Mouse (Mus musculus) Patski (cell line): ENCODE measurements around the gene Gps2. TPM values are rescaled to one million over a fixed set of nuclear protein-coding genes. Genes with fewer than 3 reads are reported as not detected.
A peak's percentile ranks its signal among the peaks of the same experiment; 100 is the strongest.
"Not testable (repeated sequence)": the region's sequence is repeated elsewhere in the genome, so short reads cannot be mapped to it uniquely, and the experiment has no call there.

Source experiments
- ATAC-seq: fragments of 100-300 bp; one replicate; pipeline ENCODE4 v1.8.0; 2021
- CTCF ChIA-PET: fragments of 350-600 bp; sonication (Branson Sonifier 250); formaldehyde crosslinking; loops from one replicate; lab custom pipeline; 2022; ENCODE audit warnings: inconsistent platforms; lab: Charles Lee
- POLR2A ChIA-PET: fragments of 350-600 bp; sonication (Branson Sonifier 250); formaldehyde crosslinking; loops from one replicate; lab custom pipeline; 2022; ENCODE audit warnings: antibody characterized with exemption, inconsistent platforms; lab: Charles Lee
- DNase-seq: peaks from one replicate; pipeline ENCODE4 v3.0.0-alpha.2; 2011; ENCODE audit warnings: low read depth, low spot score
- H3K27me3 ChIP-seq: fragments of 371-371 bp; one replicate; pipeline ENCODE4 v1.5.1; 2021
- CTCF ChIP-seq: fragments of 100-300 bp; IDR thresholded peaks from one replicate; pipeline ENCODE4 v1.5.1; 2021
- in situ Hi-C: fragments of 300-500 bp; cut with MboI; formaldehyde crosslinking; loops from 3 replicates; pipeline ENCODE4 v1.11.1; 2018; ENCODE audit warnings: low pct_unique_long_range_greater_than_20kb, mixed read lengths
- polyA plus RNA-seq: library from polyadenylated mRNA; unstranded; gene quantifications from one replicate; pipeline ENCODE4 v1.2.3, GENCODE M21; 2021

Gps2 gene
- polyA plus RNA-seq, 1 experiment from 2014 or later: 55.6 TPM

GRCm38 (mm10) chr11:69920266-69921031 lies 6.8 kb downstream of the Gps2 start:
- ChIA-PET POLR2A (interaction anchor here (0.5 to 2.6 kb wide), 5 partner anchors 16 to 322 kb away, joined by 3 to 7 read pairs (median 6); partner anchors contain the start of genes 2810408A11Rik and Neurl4), CTCF (interaction anchor here (0.9 to 6.0 kb wide), 4 partner anchors 12 to 43 kb away, joined by 3 to 43 read pairs (median 3); partner anchors contain the start of gene Tmem95)
- in situ Hi-C loops: no loop called here
- H3K27me3 ChIP-seq: no peaks in the 10 kb centered on the region
- ATAC-seq (peak; percentile 3), DNase-seq (no peak)
- TF ChIP-seq CTCF: no peak

- POLR2A ChIA-PET: interaction anchor here (0.6 to 2.6 kb wide), 6 partner anchors 15 to 734 kb away, joined by 3 to 7 read pairs (median 4); partner anchors contain the start of genes 2810408A11Rik and Neurl4
- ATAC-seq: peak; percentile 71
- CTCF ChIA-PET: interaction anchor here (0.9 to 6.0 kb wide), 3 partner anchors 12 to 40 kb away, joined by 3 to 43 read pairs (median 3); no protein-coding TSS in a partner anchor
- TF ChIP-seq CTCF: no peak
- DNase-seq: peak; percentile 99
- H3K27me3 ChIP-seq: no peaks in the 10 kb centered on the region
- in situ Hi-C loops: no loop called here
These were observed 7.7 kb downstream of the Gps2 start, which contains the start of gene Eif5a for GRCm38 (mm10) chr11:69921114-69922011. Eif5a (minus strand) TSS chr11:69921958.

GRCm38 (mm10) chr11:69922012-69922756 lies 8.5 kb downstream of the Gps2 start:
- no peak for TF ChIP-seq CTCF
- ATAC-seq (no peak), DNase-seq (no peak)
- CTCF ChIA-PET: interaction anchor here (1.2 to 6.0 kb wide), 4 partner anchors 11 to 43 kb away, joined by 3 to 43 read pairs (median 7); no protein-coding TSS in a partner anchor
- POLR2A ChIA-PET: interaction anchor here (0.7 to 2.6 kb wide), 3 partner anchors 15 to 734 kb away, joined by 3 to 7 read pairs (median 5); no protein-coding TSS in a partner anchor
- no peaks in the 10 kb centered on the region for H3K27me3 ChIP-seq
- in situ Hi-C loops: no loop called here

GRCm38 (mm10) chr11:69922796-69923195 lies 9.1 kb downstream of the Gps2 start:
- DNase-seq (no peak), ATAC-seq (no peak)
- ChIA-PET POLR2A (no interaction called here), CTCF (interaction anchor here (1.2 to 6.0 kb wide), 5 partner anchors 10 to 44 kb away, joined by 3 to 43 read pairs (median 6); no protein-coding TSS in a partner anchor)
- TF ChIP-seq CTCF: no peak
- in situ Hi-C loops: no loop called here
- H3K27me3 ChIP-seq: no peaks in the 10 kb centered on the region

GRCm38 (mm10) chr11:69927501-69927900 lies 13.8 kb downstream of the Gps2 start:
- DNase-seq (no peak), ATAC-seq (no peak)
- in situ Hi-C loops: no loop called here
- POLR2A ChIA-PET: interaction anchor here (0.6 kb wide), 1 partner anchor 598 kb away, joined by 9 read pairs; the partner anchor contains the start of gene Psmb6
- CTCF ChIA-PET: interaction anchor here (2.8 kb wide), 1 partner anchor 21 kb away, joined by 11 read pairs; no protein-coding TSS in a partner anchor
- H3K27me3 ChIP-seq: peaks cover 3% of the 10 kb centered on the region
- TF ChIP-seq CTCF: no peak

GRCm38 (mm10) chr11:69929712-69930111 lies 16.0 kb downstream of the Gps2 start:
- TF ChIP-seq CTCF: no peak
- ChIA-PET CTCF (interaction anchor here (2.8 kb wide), 1 partner anchor 19 kb away, joined by 11 read pairs; no protein-coding TSS in a partner anchor), POLR2A (interaction anchor here (0.7 kb wide), 1 partner anchor 264 kb away, joined by 5 read pairs; the partner anchor contains the start of gene Cd68)
- DNase-seq: no peak
- no peak for ATAC-seq
- peaks cover 3% of the 10 kb centered on the region for H3K27me3 ChIP-seq
- in situ Hi-C loops: loop anchor here (10.0 kb wide), 1 partner anchor 285 kb away; the partner anchor contains the start of gene Slc16a11

- POLR2A ChIA-PET: interaction anchor here (0.7 kb wide), 1 partner anchor 264 kb away, joined by 5 read pairs; the partner anchor contains the start of gene Cd68
- ATAC-seq, DNase-seq, CTCF ChIA-PET, H3K27me3 ChIP-seq: not testable (repeated sequence)
- in situ Hi-C loops: loop anchor here (10.0 kb wide), 1 partner anchor 285 kb away; the partner anchor contains the start of gene Slc16a11
These were observed 16.5 kb downstream of the Gps2 start for GRCm38 (mm10) chr11:69930176-69930575.

- TF ChIP-seq CTCF: no peak
- DNase-seq: no peak
- POLR2A ChIA-PET: no interaction called here
- in situ Hi-C loops: loop anchor here (10.0 kb wide), 1 partner anchor 284 kb away; the partner anchor contains the start of gene Slc16a11
- H3K27me3 ChIP-seq: peaks cover 3% of the 10 kb centered on the region
- no peak for ATAC-seq
- CTCF ChIA-PET: interaction anchor here (2.1 to 4.8 kb wide), 3 partner anchors 8 to 25 kb away, joined by 5 to 85 read pairs (median 43); partner anchors contain the start of genes Eif5a and Slc2a4
These were observed 17.4 kb downstream of the Gps2 start for GRCm38 (mm10) chr11:69930967-69931537.
